Mouse (Mus musculus) liver, adult 2 months (tissue): ENCODE data around the gene Cfdp1. TPM values are rescaled to one million over a fixed set of nuclear protein-coding genes. Genes with fewer than 3 reads are reported as not detected.

Experiments
- DNase-seq: peaks from one replicate; pipeline ENCODE4 v3.0.0-alpha.2; 2011; ENCODE audit warnings: low read depth, low spot score; ENCODE audit errors: extremely low read depth
- H3K27ac ChIP-seq: fragments of 200-500 bp; replicated peaks from 2 replicates; pipeline ENCODE4 v1.5.1; 2012; ENCODE audit warnings: low read depth, mild to moderate bottlenecking, control low read depth, inconsistent platforms, low read length; ENCODE audit not compliant: insufficient read depth
- H3K27me3 ChIP-seq: fragments of 200-500 bp; 2 replicates; pipeline ENCODE4 v1.6.1; 2012; ENCODE audit warnings: mild to moderate bottlenecking, moderate library complexity, low read length, inconsistent platforms; ENCODE audit not compliant: control insufficient read depth, insufficient read depth
- H3K36me3 ChIP-seq: fragments of 200-500 bp; 2 replicates; pipeline ENCODE4 v1.6.1; 2012; ENCODE audit warnings: low read length, inconsistent platforms; ENCODE audit not compliant: control insufficient read depth, insufficient read depth
- H3K4me1 ChIP-seq: fragments of 200-500 bp; 2 replicates; pipeline ENCODE4 v1.6.1; 2011; ENCODE audit warnings: low read length; ENCODE audit not compliant: control insufficient read depth, insufficient read depth
- H3K4me3 ChIP-seq: fragments of 200-500 bp; 2 replicates; pipeline ENCODE4 v1.5.1; 2011; ENCODE audit warnings: low read depth, mild to moderate bottlenecking, control low read depth, low read length, moderate library complexity; ENCODE audit not compliant: insufficient read depth
- H3K79me2 ChIP-seq: fragments of 200-500 bp; 2 replicates; pipeline ENCODE4 v1.6.1; 2012; ENCODE audit warnings: inconsistent platforms, mild to moderate bottlenecking, low read length, moderate library complexity; ENCODE audit not compliant: control insufficient read depth, insufficient read depth
- H3K9ac ChIP-seq: fragments of 200-500 bp; 2 replicates; pipeline ENCODE4 v1.6.1; 2012; ENCODE audit warnings: low read depth, mild to moderate bottlenecking, control low read depth, inconsistent platforms, low read length
- CTCF ChIP-seq: fragments of 200-500 bp; IDR thresholded peaks from 2 replicates; pipeline ENCODE4 v1.5.1; 2011; ENCODE audit warnings: low read depth, low read length, control low read depth
- POLR2A ChIP-seq: fragments of 200-500 bp; IDR thresholded peaks from 2 replicates; pipeline ENCODE4 v1.6.1; 2011; ENCODE audit warnings: low read length, control low read depth; ENCODE audit not compliant: insufficient read depth; ENCODE audit errors: extremely low read depth
- WGBS: fragments of 180-500 bp; shearing (Covaris S2); methylation state at CpG from one replicate; pipeline ENCODE4 v1.1.7; 2018; 5-methylcytosine and 5-hydroxymethylcytosine counted together
- polyA plus RNA-seq: library from polyadenylated mRNA; depleted of rRNA; stranded (reverse); fragments of >200 nt; gene quantifications from 2 replicates; pipeline ENCODE4 v1.2.3, GENCODE M21; 2012
- total RNA-seq: library from RNA; depleted of rRNA; stranded (reverse); fragments of >200 nt; gene quantifications from 2 replicates; pipeline ENCODE4 v1.2.3, GENCODE M21; 2014

Cfdp1 gene
- total and polyA plus RNA-seq, 2 experiments: 3.8 to 40.7 TPM

GRCm38 (mm10) chr8:111786116-111786515, 68.0 kb downstream of the Cfdp1 start:
- DNase-seq: no peak
- Histone ChIP-seq H3K4me1 (peaks cover 14% of the 10 kb centered on the region), H3K79me2 (no peaks in the 10 kb centered on the region; the same call in 1 of the 2 replicates), H3K27me3 (no peaks in the 10 kb centered on the region), H3K9ac (no peak overlapping the region), H3K27ac (no peak overlapping the region), H3K4me3 (no peak overlapping the region), H3K36me3 (no peaks in the 10 kb centered on the region)
- 93% methylated on average over 2 of the region's 2 CpGs for WGBS
- no peak for TF ChIP-seq POLR2A
- no peak for TF ChIP-seq CTCF

- TF ChIP-seq POLR2A: no peak
- peak; percentile 27; the same call in 1 of the 2 replicates for TF ChIP-seq CTCF
- no peak overlapping the region for H3K4me3 ChIP-seq
- WGBS: 80% methylated on average over 9 of the region's 9 CpGs
- peaks cover 36% of the 10 kb centered on the region for H3K4me1 ChIP-seq
- H3K27me3 ChIP-seq: no peaks in the 10 kb centered on the region
- H3K9ac ChIP-seq: no peak overlapping the region
- H3K36me3 ChIP-seq: peaks cover 3% of the 10 kb centered on the region; the same call in 1 of the 2 replicates
- no peaks in the 10 kb centered on the region for H3K79me2 ChIP-seq
- DNase-seq: no peak
- H3K27ac ChIP-seq: peak overlapping the region; percentile 59
These were observed 71.3 kb downstream of the Cfdp1 start for GRCm38 (mm10) chr8:111782671-111783394.

- peak; percentile 93 for DNase-seq
- peaks cover 3% of the 10 kb centered on the region; the same call in 1 of the 2 replicates for H3K36me3 ChIP-seq
- no peaks in the 10 kb centered on the region for H3K27me3 ChIP-seq
- H3K79me2 ChIP-seq: no peaks in the 10 kb centered on the region
- no peak overlapping the region for H3K9ac ChIP-seq
- H3K4me1 ChIP-seq: peaks cover 36% of the 10 kb centered on the region
- WGBS: 28% methylated on average over 2 of the region's 2 CpGs
- no peak overlapping the region for H3K4me3 ChIP-seq
- H3K27ac ChIP-seq: peak overlapping the region; percentile 87
- TF ChIP-seq CTCF (no peak), POLR2A (no peak)
These were observed 71.9 kb downstream of the Cfdp1 start for GRCm38 (mm10) chr8:111782161-111782560.

- Histone ChIP-seq H3K27me3 (no peaks in the 10 kb centered on the region), H3K27ac (peak overlapping the region; percentile 87), H3K4me1 (peaks cover 36% of the 10 kb centered on the region), H3K4me3 (no peak overlapping the region), H3K36me3 (peaks cover 3% of the 10 kb centered on the region; the same call in 1 of the 2 replicates), H3K9ac (no peak overlapping the region), H3K79me2 (no peaks in the 10 kb centered on the region)
- DNase-seq: peak; percentile 94
- WGBS: 31% methylated on average over 10 of the region's 10 CpGs
- TF ChIP-seq CTCF (no peak), POLR2A (no peak)
These were observed 73.2 kb downstream of the Cfdp1 start for GRCm38 (mm10) chr8:111780697-111781424.

- peak; percentile 91 for DNase-seq
- H3K27me3 ChIP-seq: no peaks in the 10 kb centered on the region
- TF ChIP-seq CTCF: no peak
- TF ChIP-seq POLR2A: no peak
- peaks cover 3% of the 10 kb centered on the region; the same call in 1 of the 2 replicates for H3K36me3 ChIP-seq
- WGBS: 24% methylated on average over 7 of the region's 7 CpGs
- peak overlapping the region; percentile 85 for H3K27ac ChIP-seq
- no peaks in the 10 kb centered on the region for H3K79me2 ChIP-seq
- 0 out of 2 replicates have a peak overlapping the region, but pooled peaks have one; percentile 37 for H3K9ac ChIP-seq
- no peak overlapping the region for H3K4me3 ChIP-seq
- H3K4me1 ChIP-seq: peaks cover 36% of the 10 kb centered on the region
These were observed 74.4 kb downstream of the Cfdp1 start for GRCm38 (mm10) chr8:111779690-111780089.

- Histone ChIP-seq H3K27me3 (no peaks in the 10 kb centered on the region), H3K4me3 (no peak overlapping the region), H3K36me3 (peaks cover 3% of the 10 kb centered on the region; the same call in 1 of the 2 replicates), H3K79me2 (no peaks in the 10 kb centered on the region), H3K9ac (no peak overlapping the region), H3K27ac (peak overlapping the region; percentile 85; the same call in 1 of the 2 replicates), H3K4me1 (peaks cover 38% of the 10 kb centered on the region)
- TF ChIP-seq CTCF (no peak), POLR2A (no peak)
- DNase-seq: no peak
- WGBS: 92% methylated on average over 7 of the region's 7 CpGs
These were observed 75.3 kb downstream of the Cfdp1 start for GRCm38 (mm10) chr8:111778801-111779200.
